7 mouse cellular contexts compared by ENCODE assay signal in the genomic region with DNA sequence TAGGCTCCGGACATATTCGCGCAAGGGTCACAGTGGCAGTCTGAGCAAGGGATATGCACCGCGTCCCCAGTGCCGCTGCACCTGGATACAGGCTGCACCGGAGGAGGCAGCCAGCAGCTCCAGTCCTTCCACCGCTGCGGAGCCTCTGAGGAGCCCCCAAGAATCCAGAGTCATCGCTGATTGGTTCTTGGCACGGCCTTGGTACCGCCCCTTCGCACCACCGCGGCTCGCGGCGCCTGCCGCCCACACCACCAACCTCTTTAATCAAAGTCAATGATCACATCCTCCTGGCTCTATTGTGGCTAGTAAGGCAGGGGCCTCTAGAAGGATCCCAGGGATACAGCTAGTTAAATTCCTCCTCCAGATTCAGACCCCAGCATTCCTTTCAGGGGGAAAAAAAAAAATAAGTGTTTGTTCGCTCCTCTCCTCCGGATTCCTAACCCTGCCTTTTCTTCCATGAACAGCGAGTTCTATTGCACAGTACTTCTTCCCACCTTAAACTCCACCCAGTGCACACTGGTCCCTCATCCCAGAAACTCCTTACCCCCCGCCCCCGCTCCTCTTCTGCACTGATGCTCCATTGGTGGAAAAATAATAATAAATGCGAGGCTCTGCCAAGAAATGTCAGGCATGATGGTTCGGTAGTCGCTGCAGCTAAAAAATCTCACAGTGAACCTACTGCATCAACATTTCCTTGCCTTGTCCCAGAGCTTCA. TPM values are rescaled to one million over a fixed set of nuclear protein-coding genes. Genes with fewer than 3 reads are reported as not detected.
DNase-seq lines count a peak whose midpoint lies in the region; ATAC-seq lines count a peak whose summit lies in the region.

No protein-coding gene starts in this region.

- H3K36me3 ChIP-seq in embryonic facial prominence, embryonic 13.5 days: no peaks in the 10 kb centered on the region
- H3K36me3 ChIP-seq in hindbrain, embryonic 15.5 days: no peaks in the 10 kb centered on the region
- no peaks in the 10 kb centered on the region for H3K36me3 ChIP-seq in limb, embryonic 13.5 days

- H3K4me1 ChIP-seq in embryonic facial prominence, embryonic 13.5 days: peaks cover 25% of the 10 kb centered on the region
- peaks cover 37% of the 10 kb centered on the region for H3K4me1 ChIP-seq in hindbrain, embryonic 15.5 days (replicated peaks)
- peaks cover 29% of the 10 kb centered on the region for H3K4me1 ChIP-seq in limb, embryonic 13.5 days

- peak overlapping the region; percentile 55 for H3K4me3 ChIP-seq in embryonic facial prominence, embryonic 13.5 days
- H3K4me3 ChIP-seq in hindbrain, embryonic 15.5 days: peak overlapping the region; percentile 60
- H3K4me3 ChIP-seq in limb, embryonic 13.5 days: peak overlapping the region; percentile 54

- no peaks in the 10 kb centered on the region for H3K9me3 ChIP-seq in embryonic facial prominence, embryonic 13.5 days
- H3K9me3 ChIP-seq in hindbrain, embryonic 15.5 days: no peaks in the 10 kb centered on the region
- H3K9me3 ChIP-seq in limb, embryonic 13.5 days: no peaks in the 10 kb centered on the region

- peak overlapping the region; percentile 98 for H3K4me2 ChIP-seq in embryonic facial prominence, embryonic 13.5 days
- peak overlapping the region; percentile 98 for H3K4me2 ChIP-seq in hindbrain, embryonic 15.5 days
- H3K4me2 ChIP-seq in limb, embryonic 13.5 days (replicated peaks): peak overlapping the region; percentile 97

- DNase-seq in ES-CJ7 (ENCODE audit: low read depth, low spot score): peak; percentile 84
- DNase-seq in R1 (ENCODE audit: low read depth, low spot score): peak; percentile 79
- DNase-seq in right cerebral cortex, adult 2 months (ENCODE audit: low spot score in 2 of 2): peak; percentile 83 to 87
- no peak for DNase-seq in c-Kit-positive CD71-positive TER-119-positive erythroid progenitor cells, embryonic 14.5 days (ENCODE audit: low spot score)

- WGBS in embryonic facial prominence, embryonic 13.5 days: 2% methylated on average over 27 of the region's 27 CpGs
- WGBS in hindbrain, embryonic 15.5 days: under 1% methylated on average over 27 of the region's 27 CpGs
- WGBS in limb, embryonic 13.5 days: under 1% methylated on average over 27 of the region's 27 CpGs

- ATAC-seq in embryonic facial prominence, embryonic 13.5 days (ENCODE audit: insufficient number of reproducible peaks, insufficient read depth, low FRiP score, low TSS enrichment, low read depth): peak; percentile 82; the same call in 1 of the 2 replicates
- ATAC-seq in hindbrain, embryonic 15.5 days (ENCODE audit: low FRiP score, low read depth): peak; percentile 91
- peak; percentile 83 for ATAC-seq in limb, embryonic 13.5 days (ENCODE audit: low FRiP score, low read depth)

- H3K27ac ChIP-seq in embryonic facial prominence, embryonic 13.5 days: no peak overlapping the region
- peak overlapping the region; percentile 67 for H3K27ac ChIP-seq in hindbrain, embryonic 15.5 days (replicated peaks)
- no peak overlapping the region for H3K27ac ChIP-seq in limb, embryonic 13.5 days

- peak overlapping the region; percentile 58 for H3K9ac ChIP-seq in embryonic facial prominence, embryonic 13.5 days
- peak overlapping the region; percentile 53 for H3K9ac ChIP-seq in hindbrain, embryonic 15.5 days
- no peak overlapping the region; the same call in 1 of the 2 replicates for H3K9ac ChIP-seq in limb, embryonic 13.5 days

- peaks cover 69% of the 10 kb centered on the region for H3K27me3 ChIP-seq in embryonic facial prominence, embryonic 13.5 days
- peaks cover 33% of the 10 kb centered on the region for H3K27me3 ChIP-seq in hindbrain, embryonic 15.5 days
- H3K27me3 ChIP-seq in limb, embryonic 13.5 days: peaks cover 69% of the 10 kb centered on the region

RNA-seq across cellular contexts. Expression of gene Kcna1, which starts 0.4 kb away (rescaled TPM):
- polyA plus RNA-seq in embryonic facial prominence, embryonic 13.5 days (2015; fragmentation: Nextera tagmentation; extraction: Ambion mirVana): 4.3 TPM in 2 replicates
- polyA plus RNA-seq in hindbrain, embryonic 15.5 days (2015; fragmentation: Nextera tagmentation; extraction: Ambion mirVana): 3.2 and 3.8 TPM in 2 replicates
- 3.3 and 3.5 TPM in 2 replicates for polyA plus RNA-seq in limb, embryonic 13.5 days (2015; fragmentation: Nextera tagmentation; extraction: Ambion mirVana)
